Mouse (Mus musculus) skeletal muscle tissue, adult 2 months (tissue): ENCODE measurements around the gene Zfp941.

ENCODE experiments used
- DNase-seq: peaks from one replicate; pipeline ENCODE4 v3.0.0-alpha.2; 2012; ENCODE audit warnings: low read depth, low spot score

The Zfp941 gene

DNA sequence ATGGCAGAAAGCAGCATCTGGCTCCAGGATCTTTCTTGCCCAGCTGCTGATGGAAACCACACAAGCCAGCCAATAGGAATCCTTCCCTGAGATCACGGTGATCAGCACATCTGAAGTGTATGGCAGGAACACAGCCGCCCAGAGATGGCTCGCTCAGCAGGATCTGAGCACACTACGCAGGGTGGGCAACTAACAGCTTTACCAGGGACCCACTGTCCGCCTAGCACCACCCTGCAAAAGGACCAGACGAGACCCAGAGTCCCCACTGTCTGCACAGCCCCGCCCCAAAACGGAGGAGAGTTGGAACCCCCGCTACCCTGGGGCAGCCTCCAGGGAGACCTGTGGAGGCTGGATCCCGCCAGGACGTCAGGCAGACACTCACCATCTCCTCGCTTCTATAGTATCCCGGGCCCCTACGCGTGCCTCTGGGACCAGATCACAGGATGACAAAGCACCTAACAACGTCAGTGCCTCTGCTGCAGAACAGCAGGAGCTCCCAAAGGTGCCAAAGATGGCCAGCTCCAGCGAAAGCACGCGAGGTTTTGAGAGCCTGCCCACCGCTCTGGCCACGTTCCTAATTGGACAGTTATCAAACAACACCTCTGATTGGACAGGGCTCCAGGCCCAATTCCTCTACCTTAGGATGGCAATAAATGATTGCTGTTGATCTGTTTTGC, at the start of gene Zfp941:
Gene Zfp941 (minus strand): TSS at position 526 of the 677 bp plus-strand sequence.
- no peak for DNase-seq

DNA sequence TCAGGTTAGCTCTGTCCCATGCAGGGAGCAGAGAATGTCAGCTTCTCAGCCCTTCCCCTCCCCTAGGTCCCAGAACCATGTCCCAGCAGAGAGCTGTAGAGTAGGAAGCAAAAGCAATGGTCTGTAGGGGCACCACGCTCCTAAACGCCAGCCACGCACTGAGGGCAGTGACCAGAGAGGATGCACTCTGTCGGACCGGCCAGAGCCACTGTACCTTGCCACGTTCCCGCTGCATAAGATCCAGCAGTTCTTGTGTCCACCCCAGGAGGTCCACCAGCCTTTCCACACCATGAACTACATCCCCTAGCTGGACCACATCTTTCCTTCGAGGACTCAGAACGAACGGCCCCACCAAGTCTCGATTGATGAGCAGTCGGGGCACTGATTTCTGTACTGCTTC, 42.8 kb upstream of the Zfp941 start:
- DNase-seq: no peak

DNA sequence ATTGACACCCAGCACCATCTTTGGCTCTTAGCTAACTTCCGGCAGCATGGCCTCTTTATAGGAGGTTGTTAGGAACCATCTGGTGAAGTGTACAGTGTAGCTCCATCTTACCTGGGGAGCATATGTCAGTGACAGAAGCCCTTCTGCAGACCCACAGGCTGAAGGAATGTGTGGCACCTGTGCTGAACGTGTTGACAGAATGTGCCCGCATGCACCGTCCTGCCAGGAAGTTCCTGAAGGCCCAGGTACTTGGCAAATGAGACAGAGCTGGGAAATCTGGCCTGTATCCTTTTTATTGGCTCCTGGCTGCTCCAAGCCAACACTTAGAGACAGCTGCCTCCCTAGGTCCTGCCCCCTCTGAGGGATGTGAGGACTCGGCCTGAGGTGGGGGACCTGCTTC, 38.8 kb upstream of the Zfp941 start:
- no peak for DNase-seq

DNA sequence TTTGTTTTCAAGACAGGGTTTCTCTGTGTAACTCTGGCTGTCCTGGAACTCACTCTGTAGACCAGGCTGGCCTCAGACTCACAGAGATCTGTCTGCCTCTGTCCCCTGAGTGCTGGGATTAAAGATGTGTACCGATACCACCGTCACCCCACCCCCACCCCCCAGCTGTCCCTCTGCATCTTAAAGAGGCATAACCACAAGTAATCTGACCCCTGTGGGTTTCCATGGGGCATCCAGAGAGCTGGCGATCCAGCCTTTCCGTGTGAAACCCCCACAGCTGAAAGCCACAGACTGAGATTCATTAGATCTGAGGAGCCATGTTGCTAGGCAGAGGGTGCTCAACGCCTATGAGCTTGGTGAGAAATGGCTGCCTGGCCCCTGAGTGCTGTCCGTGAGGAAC, 38.0 kb upstream of the Zfp941 start:
- DNase-seq: no peak

DNA sequence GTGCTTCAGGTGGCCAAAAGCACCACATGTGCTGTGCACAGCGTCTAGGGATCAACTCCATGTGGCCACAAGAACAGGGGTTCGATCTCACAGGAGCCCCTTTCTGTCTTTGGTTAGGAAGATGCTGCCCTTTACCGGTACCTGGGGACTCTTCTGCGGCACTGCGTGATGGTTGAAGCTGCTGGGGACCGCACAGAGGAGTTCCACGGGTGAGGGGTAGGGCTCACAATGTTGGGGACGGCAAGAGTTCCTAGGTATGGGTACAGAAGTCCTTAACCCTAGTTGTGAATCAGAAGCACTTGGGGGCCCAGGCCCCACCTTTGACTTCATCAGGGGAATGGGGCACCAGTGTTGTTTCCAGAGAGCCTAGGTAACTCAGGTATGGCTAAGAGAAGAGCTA, 36.8 kb upstream of the Zfp941 start:
- DNase-seq: no peak

DNA sequence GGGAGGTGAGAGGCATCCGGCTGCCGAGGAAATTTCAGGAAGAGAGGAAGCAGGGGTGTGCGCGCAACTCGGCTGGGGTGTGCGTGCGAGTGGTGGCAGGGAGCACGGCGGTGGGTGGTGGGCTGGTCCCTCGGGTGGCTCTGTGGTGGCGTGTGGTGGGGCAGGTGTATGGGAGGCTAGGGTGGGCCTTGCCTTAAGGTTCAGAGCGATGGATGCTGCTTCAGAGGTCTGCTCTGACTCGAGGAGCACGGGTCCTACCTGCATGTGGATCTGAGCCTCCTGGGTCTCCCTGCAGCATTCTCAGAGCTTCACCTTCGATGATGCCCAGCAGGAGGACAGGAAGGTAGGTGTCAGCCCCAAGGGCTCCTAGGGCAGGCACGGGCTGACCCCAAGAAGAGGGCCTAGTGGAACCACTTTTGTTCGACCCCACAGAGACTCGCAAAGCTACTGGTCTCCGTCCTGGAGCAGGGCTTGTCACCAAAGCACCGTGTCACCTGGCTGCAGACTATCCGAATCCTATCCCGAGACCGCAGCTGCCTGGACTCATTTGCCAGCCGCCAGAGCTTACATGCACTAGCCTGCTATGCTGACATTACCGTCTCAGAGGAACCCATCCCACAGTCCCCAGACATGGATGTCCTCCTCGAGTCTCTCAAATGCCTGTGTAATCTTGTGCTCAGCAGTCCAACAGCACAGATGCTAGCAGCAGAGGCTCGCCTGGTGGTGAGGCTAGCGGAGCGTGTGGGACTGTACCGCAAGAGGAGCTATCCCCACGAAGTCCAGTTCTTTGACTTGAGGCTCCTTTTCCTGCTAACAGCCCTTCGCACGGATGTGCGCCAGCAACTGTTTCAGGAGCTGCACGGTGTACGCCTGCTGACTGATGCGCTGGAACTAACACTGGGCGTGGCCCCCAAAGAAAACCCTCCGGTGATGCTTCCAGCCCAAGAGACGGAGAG, 35.9 kb upstream of the Zfp941 start, which contains the start of gene Bet1l:
Gene Bet1l (minus strand): TSS at position 28 of the 956 bp plus-strand sequence.
- DNase-seq: no peak

DNA sequence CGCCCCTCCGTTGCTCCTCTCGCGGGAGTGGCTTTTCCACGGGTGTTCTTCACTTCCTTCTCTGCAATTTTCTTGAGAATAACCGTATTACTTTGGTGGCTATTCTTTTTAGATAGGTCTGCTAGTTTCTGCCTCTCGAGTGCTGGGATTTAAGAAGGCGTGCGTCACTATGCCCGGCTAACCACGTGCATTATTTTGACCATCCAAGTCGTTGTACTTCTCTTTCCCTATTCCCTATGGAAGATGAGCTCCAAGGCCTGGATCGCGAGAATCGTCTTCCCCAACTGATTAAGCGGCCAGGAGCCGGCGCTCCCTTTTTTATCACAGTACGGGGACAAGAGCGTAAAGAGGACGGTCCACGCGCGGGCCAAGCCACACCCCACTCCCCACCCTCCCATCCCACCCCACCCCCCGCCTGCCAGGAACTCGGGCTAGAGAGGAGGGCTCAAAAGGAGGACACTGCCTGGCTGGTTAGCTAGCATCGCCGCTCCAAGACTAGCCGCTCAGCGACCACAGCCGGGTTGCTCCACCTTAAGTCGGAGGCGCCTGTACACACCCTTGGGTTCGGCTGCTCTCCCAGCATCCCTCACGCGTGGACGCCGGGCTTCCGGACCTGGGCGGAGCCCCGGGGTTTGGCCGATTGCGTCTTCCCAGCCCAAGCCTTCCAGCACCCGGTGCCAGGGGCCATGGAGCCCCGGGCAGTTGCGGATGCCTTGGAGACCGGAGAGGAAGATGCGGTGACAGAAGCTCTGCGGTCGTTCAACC, 35.0 kb upstream of the Zfp941 start, which contains the start of gene Ric8a:
Gene Ric8a (plus strand): TSS at position 173 of the 765 bp plus-strand sequence.
- DNase-seq: peak; percentile 88

DNA sequence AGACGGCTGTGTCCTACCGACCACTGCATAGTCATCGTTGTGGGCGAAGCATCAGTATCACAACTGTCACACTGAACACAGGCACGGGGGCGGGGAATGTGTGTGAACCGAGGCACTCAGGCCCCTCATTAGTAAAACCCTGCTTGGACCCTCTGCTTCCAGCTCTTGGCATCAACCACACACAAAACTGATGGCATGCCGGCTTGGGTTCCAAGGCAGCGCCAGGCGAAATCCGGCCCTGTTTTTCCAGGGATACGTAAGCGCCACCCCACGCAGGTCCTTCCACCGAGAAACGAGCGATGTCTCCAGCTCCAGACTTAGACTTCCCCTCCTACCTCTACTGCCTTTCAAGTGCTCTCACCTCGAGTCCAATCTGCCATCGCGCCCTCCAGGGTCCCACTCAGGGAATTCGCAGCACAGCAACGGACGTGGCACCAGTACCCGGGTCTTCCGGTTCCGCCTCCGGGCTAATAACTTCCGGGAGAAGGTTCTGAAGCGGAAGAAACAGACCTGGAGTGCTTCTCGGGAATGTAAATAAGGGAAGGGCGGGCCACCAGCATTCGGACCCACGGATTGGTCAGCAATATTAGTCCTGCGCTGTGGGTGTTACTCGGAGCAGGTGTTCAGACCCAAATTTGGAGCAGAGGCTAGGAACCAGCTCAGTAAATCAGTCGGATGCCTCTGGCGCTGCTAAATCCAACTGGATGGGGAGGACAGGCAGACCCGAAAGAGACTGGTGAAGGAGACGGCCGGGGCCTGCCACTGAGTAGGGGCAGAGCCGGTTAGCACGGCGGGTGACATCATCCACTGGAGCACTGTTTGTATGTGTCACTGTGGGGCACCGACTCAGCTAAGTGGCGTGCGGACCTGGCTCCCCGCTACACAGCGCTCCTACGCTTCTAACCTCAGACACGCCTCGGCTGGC, 34.1 kb upstream of the Zfp941 start, which contains the start of gene Gm45785:
Gene Gm45785 (minus strand): TSS at position 472 of the 925 bp plus-strand sequence.
- DNase-seq: peak; percentile 92

DNA sequence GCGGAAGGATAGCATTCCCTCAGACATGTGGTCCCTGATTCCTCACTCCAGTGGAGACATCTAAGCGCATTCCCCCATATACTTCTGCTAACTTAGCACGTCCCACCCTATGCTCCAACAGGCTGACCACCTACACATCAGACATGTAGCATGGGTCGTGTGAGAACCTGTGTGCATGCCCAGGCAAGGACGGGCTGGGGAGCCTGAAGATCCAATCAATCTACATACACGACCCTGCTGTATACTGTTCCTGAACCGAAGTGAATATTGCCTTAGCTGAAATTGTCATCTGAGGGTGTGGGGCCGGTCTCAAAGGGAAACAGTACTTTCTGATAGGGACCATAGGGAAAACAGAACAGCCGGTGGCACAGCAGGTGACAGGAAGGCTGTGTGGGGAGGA, 33.2 kb upstream of the Zfp941 start:
- DNase-seq: no peak

DNA sequence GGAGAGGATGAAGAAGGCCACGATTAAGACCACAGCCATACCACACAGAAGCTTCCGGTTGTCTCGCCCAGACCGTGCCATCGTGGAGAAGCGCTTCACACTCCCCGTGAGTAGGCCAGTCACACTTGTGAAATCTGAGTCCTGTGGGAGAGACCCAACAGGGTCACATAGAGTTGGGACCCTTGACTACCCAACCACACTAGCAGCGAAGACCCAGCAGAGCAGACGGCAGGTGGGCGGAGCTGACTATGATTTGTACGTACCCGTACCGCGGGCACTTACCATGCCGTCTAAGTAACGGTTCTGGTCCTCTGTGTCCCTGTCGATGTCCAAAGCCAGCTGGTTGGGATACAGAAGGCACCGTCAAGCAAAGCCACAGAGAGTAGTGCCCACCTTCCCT, 32.5 kb upstream of the Zfp941 start:
- DNase-seq: no peak

DNA sequence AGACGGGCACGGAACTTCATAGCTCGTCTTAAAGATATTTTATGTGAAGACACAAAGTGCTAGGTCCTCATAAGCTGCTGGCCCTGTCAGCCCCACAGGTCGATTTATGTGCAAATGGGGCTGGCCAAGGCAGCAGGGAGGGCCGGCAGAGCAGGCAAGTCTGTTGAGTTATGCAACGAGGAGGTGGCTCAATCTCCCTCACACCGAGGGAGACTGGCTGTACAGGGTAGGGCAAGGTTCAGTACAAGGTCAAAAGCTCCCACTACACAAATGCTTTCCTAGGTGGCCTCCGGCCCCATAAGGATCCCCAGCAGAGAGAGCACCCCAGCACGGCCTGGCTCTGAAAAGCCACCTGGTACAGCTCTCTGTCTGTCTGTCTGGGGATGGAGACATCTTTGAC, 31.4 kb upstream of the Zfp941 start:
- DNase-seq: no peak

DNA sequence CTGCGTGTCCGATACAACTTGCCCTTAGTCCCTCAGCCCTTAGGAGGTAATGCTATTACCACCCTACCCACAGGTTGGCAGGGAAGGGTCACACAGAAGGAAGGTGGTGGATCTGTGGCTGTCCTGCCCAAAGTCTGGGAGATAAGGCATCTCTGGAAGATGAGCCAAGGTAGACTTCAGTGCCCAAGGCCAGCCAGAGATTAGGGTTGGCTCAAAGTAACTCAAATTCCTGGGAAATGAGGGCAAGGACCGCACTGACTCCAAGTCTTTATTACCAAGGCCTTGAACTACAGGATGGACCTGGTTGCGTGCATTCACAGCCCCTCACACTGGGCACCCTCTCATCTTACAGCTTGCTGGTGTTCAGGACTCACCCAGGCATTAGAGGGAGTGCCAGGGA, 29.9 kb upstream of the Zfp941 start:
- no peak for DNase-seq

DNA sequence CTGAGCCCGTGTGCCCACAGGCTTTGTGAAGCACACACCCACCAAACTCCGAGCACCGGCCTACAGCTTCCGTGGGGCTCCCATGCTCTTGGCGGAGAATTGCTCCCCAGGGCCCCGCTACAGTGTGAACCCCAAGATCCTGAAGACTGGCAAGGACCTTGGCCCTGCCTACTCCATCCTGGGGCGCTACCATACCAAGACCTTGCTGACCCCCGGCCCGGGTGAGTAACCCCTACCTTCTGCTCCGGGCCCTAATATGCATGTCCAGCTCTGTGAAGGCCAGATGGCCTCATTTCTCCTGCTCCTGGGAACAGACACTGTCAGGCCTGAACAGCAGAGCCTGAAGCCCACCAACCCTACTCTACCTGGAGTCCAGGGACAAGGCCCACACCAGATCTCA, 26.6 kb upstream of the Zfp941 start:
- DNase-seq: no peak

DNA sequence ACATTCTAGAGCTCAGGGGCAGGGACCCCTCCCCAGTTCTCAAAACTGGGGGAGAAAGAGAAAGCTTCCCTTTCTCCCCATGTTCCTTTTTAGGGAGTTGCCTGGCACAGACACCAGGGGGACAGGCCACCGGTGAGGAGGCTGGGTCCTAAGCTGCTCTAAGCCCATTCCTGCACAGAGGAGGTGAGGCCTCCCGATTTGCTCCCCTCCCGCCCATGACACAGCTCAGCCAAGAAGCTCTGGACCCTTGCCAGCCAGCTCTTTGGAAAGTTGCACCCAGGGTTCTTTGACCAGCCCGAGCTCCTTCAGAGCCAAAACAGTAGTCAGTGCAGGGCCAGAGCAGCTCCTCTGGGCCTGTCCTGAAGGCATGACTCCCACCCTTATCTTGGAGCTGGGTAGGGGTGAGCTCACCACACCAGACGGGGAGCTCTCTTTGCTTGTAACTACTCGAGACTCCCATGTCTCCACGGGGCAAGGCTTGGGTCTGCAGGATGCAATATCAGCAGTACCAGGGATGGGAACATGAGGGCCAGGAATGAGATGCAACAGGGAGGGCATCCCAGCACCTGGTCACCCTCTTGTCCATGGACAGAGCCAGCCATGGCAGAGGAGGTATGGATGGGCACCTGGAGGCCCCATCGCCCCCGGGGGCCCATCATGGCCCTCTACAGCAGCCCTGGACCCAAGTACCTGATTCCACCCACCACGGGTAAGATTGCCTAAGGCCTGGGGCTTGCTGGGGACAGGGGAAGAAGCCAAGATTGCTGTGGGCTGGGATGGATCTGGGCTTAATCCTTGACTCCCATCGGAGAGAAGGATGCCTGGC, 26.0 kb upstream of the Zfp941 start, which contains the start of gene Odf3:
Gene Odf3 (plus strand): TSS at position 51 of the 826 bp plus-strand sequence.
- DNase-seq: no peak

DNA sequence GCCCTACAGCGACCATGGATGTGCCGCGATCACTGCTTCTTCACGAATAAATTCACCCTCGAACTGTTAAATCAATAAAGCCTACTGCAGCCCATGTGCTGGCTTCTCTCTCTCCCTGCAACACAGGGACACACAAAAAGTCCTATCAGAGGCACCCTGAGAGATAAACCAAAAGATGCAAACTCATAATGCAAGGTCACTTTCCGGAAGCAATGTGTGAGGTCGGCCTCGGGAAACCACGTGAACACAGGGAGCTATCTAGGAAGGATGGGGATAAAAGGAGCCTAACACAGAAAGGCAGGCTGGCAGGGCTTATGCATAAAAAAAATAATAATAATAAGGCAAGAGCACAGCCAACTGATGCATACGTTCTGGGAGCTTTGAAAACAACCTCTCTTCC, 24.7 kb upstream of the Zfp941 start:
- DNase-seq: no peak

DNA sequence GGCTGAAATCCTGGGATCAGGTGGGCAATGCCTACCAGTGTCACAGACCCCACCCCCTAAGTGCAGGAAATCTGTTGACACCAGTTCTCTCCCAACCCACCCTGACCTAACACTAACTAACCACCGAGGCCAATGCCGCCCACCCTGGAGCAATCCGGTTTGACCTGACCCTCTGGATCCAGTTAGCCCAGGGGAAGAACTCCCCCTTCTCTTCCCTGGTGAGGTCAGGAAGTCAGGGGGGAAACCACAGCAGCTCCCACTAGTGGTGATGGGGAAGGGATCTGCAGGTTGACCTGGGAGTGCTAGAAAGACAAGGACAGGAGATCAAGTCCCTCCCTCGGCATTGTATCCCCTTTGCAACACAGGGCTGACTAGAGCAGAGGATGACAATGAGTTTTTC, 23.7 kb upstream of the Zfp941 start:
- no peak for DNase-seq

DNA sequence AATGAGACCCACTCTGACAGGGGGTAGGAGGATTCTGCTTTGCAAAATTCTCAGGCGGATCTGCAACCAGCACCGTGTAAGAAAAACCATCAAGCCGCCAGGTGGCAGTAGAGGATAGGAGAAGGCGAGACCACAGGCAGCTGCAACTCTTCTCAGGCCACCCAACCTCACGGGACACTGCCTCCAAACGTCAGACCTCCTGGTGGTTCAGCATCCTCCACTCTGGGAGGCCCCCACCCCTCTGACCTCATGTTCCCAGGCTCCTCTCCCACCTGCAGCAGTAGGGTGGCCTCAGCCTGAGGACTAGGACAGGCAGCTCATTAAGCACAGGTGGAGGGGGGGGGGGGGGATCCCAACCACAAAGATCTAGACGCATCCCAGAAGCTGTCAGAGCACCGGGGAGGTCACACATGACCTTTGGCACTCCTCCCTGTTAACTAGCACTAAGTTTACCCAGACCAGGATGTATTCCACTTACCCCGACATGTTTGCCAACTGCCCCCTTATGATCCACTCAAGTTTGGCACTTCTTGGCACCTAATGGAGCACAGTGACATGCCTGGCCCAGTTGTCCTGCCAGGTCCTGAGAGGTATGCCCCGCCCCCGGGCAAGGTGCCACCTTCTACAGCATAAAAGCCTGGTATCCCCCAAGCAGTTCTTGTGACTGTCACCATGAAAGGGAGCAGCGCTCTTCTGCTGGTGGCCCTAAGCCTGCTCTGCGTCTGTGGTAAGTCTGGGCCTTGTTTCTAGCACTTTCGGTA, 23.1 kb upstream of the Zfp941 start, which contains the start of gene Scgb1c1:
Gene Scgb1c1 (plus strand): TSS at position 643 of the 761 bp plus-strand sequence.
- peak; percentile 81 for DNase-seq

DNA sequence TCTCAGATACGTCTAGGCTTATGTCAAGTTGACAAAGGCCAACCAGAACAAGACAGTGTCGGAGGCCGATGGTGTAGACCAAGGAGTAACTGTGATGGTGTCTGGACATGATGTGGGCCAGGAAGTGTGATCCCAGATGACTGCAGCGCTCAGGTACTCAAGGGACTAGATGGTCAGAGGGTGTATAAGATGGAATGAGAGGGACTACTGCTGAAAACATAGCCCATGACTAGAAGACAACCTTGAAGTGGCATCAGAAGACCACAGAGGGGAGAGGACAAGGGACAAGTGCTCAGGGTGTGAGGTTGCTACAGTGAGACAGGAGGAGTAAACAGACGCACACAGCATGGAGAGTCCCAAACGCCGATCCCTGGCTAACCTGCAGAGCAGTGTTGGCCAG, 21.8 kb upstream of the Zfp941 start:
- no peak for DNase-seq
